Comparison of ENCODE assay signal across 8 mouse cellular contexts in genomic region chr6:28537851-28538527, GRCm38 (mm10).
DNase-seq lines count a peak whose midpoint lies in the region; ATAC-seq and TF ChIP-seq lines count a peak whose summit lies in the region.
"Had no signal": no experiment of that assay in that cellular context is flagged by ENCODE, and none has a peak within 500 bp of the region (broad histone marks: within the 10 kb centered on the region; RNA-seq: fewer than 3 reads in every experiment).

No protein-coding gene starts in this region.

- H3K4me3 ChIP-seq in layer of hippocampus, adult 2 months: no peak overlapping the region
- no peak overlapping the region for H3K4me3 ChIP-seq in neural tube, embryonic 12.5 days
- H3K4me3 ChIP-seq in intestine, postnatal 0 days (ENCODE audit: low read depth, low read length): no peak overlapping the region
- no peak overlapping the region for H3K4me3 ChIP-seq in kidney, embryonic 15.5 days (replicated peaks)
- H3K4me3 ChIP-seq: myocyte had no signal

- no peak overlapping the region for H3K9ac ChIP-seq in neural tube, embryonic 12.5 days
- H3K9ac ChIP-seq in intestine, postnatal 0 days (ENCODE audit: low read depth, low read length): no peak overlapping the region
- no peak overlapping the region for H3K9ac ChIP-seq in kidney, embryonic 15.5 days

- ATAC-seq in neural tube, embryonic 12.5 days (ENCODE audit: low FRiP score, low read depth): peak; percentile 70
- no peak for ATAC-seq in intestine, postnatal 0 days
- ATAC-seq in kidney, embryonic 15.5 days (replicated peaks; ENCODE audit: low FRiP score): no peak

- H3K36me3 ChIP-seq in neural tube, embryonic 12.5 days: peaks cover 4% of the 10 kb centered on the region; the same call in 1 of the 2 replicates
- peaks cover 19% of the 10 kb centered on the region for H3K36me3 ChIP-seq in intestine, postnatal 0 days (ENCODE audit: control insufficient read depth, insufficient read depth)
- H3K36me3 ChIP-seq in kidney, embryonic 15.5 days: peaks cover 43% of the 10 kb centered on the region

- no peak overlapping the region for H3K4me2 ChIP-seq in neural tube, embryonic 12.5 days (replicated peaks)
- no peak overlapping the region for H3K4me2 ChIP-seq in intestine, postnatal 0 days (replicated peaks; ENCODE audit: low read depth)
- H3K4me2 ChIP-seq in kidney, embryonic 15.5 days: no peak overlapping the region

- no peaks in the 10 kb centered on the region for H3K27me3 ChIP-seq in neural tube, embryonic 12.5 days (replicated peaks)
- no peaks in the 10 kb centered on the region for H3K27me3 ChIP-seq in intestine, postnatal 0 days (replicated peaks; ENCODE audit: control insufficient read depth, insufficient read depth, low read length)
- no peaks in the 10 kb centered on the region for H3K27me3 ChIP-seq in kidney, embryonic 15.5 days

- H3K4me1 ChIP-seq in neural tube, embryonic 12.5 days: peaks cover 16% of the 10 kb centered on the region
- no peaks in the 10 kb centered on the region for H3K4me1 ChIP-seq in intestine, postnatal 0 days (replicated peaks; ENCODE audit: control insufficient read depth, insufficient read depth, low read length)
- no peaks in the 10 kb centered on the region for H3K4me1 ChIP-seq in kidney, embryonic 15.5 days

- peak overlapping the region; percentile 91 for H3K27ac ChIP-seq in layer of hippocampus, adult 2 months
- no peak overlapping the region for H3K27ac ChIP-seq in neural tube, embryonic 12.5 days
- no peak overlapping the region for H3K27ac ChIP-seq in intestine, postnatal 0 days (ENCODE audit: low read depth, low read length)
- H3K27ac ChIP-seq in kidney, embryonic 15.5 days: no peak overlapping the region

- no peaks in the 10 kb centered on the region for H3K9me3 ChIP-seq in neural tube, embryonic 12.5 days
- H3K9me3 ChIP-seq in intestine, postnatal 0 days (ENCODE audit: control insufficient read depth): no peaks in the 10 kb centered on the region
- H3K9me3 ChIP-seq in kidney, embryonic 15.5 days (replicated peaks): no peaks in the 10 kb centered on the region

- WGBS in neural tube, embryonic 12.5 days: 54% methylated on average over 10 of the region's 10 CpGs
- WGBS in intestine, postnatal 0 days: 80% methylated on average over 10 of the region's 10 CpGs
- 60% methylated on average over 10 of the region's 10 CpGs for WGBS in kidney, embryonic 15.5 days

- peak; percentile 98 for DNase-seq in cerebellum, adult 11-12 months
- peak; percentile 95 to 97 for DNase-seq in cerebellum, postnatal 36 days
- peak; percentile 75 to 80 for DNase-seq in layer of hippocampus, adult 2 months (ENCODE audit: low spot score in 2 of 2)
- no peak for DNase-seq in testis, postnatal 14 days (ENCODE audit: low spot score)

- no peak for TF ChIP-seq CTCF in layer of hippocampus, adult 2 months (conservative IDR thresholded peaks at IDR 0.05)
- TF ChIP-seq CTCF in intestine, postnatal 0 days (IDR thresholded peaks at IDR 0.05; ENCODE audit: low read depth): no peak
